Mouse (Mus musculus): ENCODE measurements around the gene Rbm14.

The Rbm14 gene

GRCm38 (mm10) chr19:4811063-4811908 is at the start of gene Rbm14, which contains the start of gene Gm21992:
Gene Rbm14, minus strand, starts transcription at chr19:4811634.
Gene Gm21992, minus strand, starts transcription at chr19:4811612.
- DNase-seq = peak; percentile 98 to 99

GRCm38 (mm10) chr19:4859081-4859480 is 47.6 kb upstream of the Rbm14 start:
- DNase-seq = no peak

- no peak for DNase-seq
Observed at GRCm38 (mm10) chr19:4855951-4856350, 44.5 kb upstream of the Rbm14 start.

GRCm38 (mm10) chr19:4855470-4855820 is 44.0 kb upstream of the Rbm14 start:
- no peak for DNase-seq

- peak; percentile 95 for DNase-seq
Observed at GRCm38 (mm10) chr19:4854552-4855469, 43.4 kb upstream of the Rbm14 start, which contains the start of gene Ctsf. Gene Ctsf, plus strand, starts transcription at chr19:4855130.

GRCm38 (mm10) chr19:4850281-4850680 is 38.8 kb upstream of the Rbm14 start:
- no peak for DNase-seq

GRCm38 (mm10) chr19:4849800-4850199 is 38.4 kb upstream of the Rbm14 start:
- no peak for DNase-seq

- peak; percentile 33 to 49 for DNase-seq
Observed at GRCm38 (mm10) chr19:4847490-4847889, 36.1 kb upstream of the Rbm14 start.

GRCm38 (mm10) chr19:4845846-4846245 is 34.4 kb upstream of the Rbm14 start:
- no peak for DNase-seq

GRCm38 (mm10) chr19:4842611-4843010 is 31.2 kb upstream of the Rbm14 start:
- DNase-seq = no peak

GRCm38 (mm10) chr19:4840848-4841247 is 29.4 kb upstream of the Rbm14 start:
- no peak for DNase-seq

- DNase-seq = peak; percentile 96 to 98
Observed at GRCm38 (mm10) chr19:4839149-4839548, 27.7 kb upstream of the Rbm14 start, which contains the start of the genes Ccs and Ccdc87. Gene Ccs, minus strand, starts transcription at chr19:4839332. Gene Ccdc87, plus strand, starts transcription at chr19:4839366.

- DNase-seq = no peak
Observed at GRCm38 (mm10) chr19:4838526-4839140, 27.2 kb upstream of the Rbm14 start.

GRCm38 (mm10) chr19:4837049-4837448 is 25.6 kb upstream of the Rbm14 start:
- no peak for DNase-seq

- DNase-seq = no peak
Observed at GRCm38 (mm10) chr19:4836096-4836495, 24.7 kb upstream of the Rbm14 start.

GRCm38 (mm10) chr19:4833977-4834376 is 22.5 kb upstream of the Rbm14 start:
- DNase-seq = no peak

GRCm38 (mm10) chr19:4829156-4829555 is 17.7 kb upstream of the Rbm14 start:
- peak; percentile 79 to 85 for DNase-seq

GRCm38 (mm10) chr19:4828444-4829114 is 17.1 kb upstream of the Rbm14 start:
- DNase-seq = no peak

- DNase-seq = peak; percentile 42 to 50
Observed at GRCm38 (mm10) chr19:4820678-4821303, 9.4 kb upstream of the Rbm14 start.

GRCm38 (mm10) chr19:4817182-4817835 is 5.9 kb upstream of the Rbm14 start:
- DNase-seq = no peak

GRCm38 (mm10) chr19:4813015-4813414 is 1.6 kb upstream of the Rbm14 start:
- DNase-seq = peak; percentile 32 to 33
